8 mouse cellular contexts compared by ENCODE assay signal in genomic region chr9:20521306-20521957, GRCm38 (mm10). TPM values are rescaled to one million over a fixed set of nuclear protein-coding genes. Genes with fewer than 3 reads are reported as not detected.
DNase-seq lines count a peak whose midpoint lies in the region; ATAC-seq and TF ChIP-seq lines count a peak whose summit lies in the region.

Gene Zfp266, minus strand, starts transcription at chr9:20521417.

- peaks cover 9 to 22% of the 10 kb centered on the region in 2 experiments for H3K36me3 ChIP-seq in CH12.LX (replicated peaks in 1 of 2; ENCODE audit: control insufficient read depth in 1 of 2, insufficient read depth in 1 of 2, low read length in 1 of 2)
- no peaks in the 10 kb centered on the region for H3K36me3 ChIP-seq in forebrain, embryonic 11.5 days (ENCODE audit: control insufficient read depth, insufficient read depth, low read length)
- H3K36me3 ChIP-seq in heart, embryonic 16.5 days (ENCODE audit: control insufficient read depth, insufficient read depth): peaks cover 2% of the 10 kb centered on the region; the same call in 1 of the 2 replicates
- H3K36me3 ChIP-seq in liver, embryonic 13.5 days: peaks cover 14% of the 10 kb centered on the region
- H3K36me3 ChIP-seq in stomach, embryonic 14.5 days (ENCODE audit: control insufficient read depth, insufficient read depth, low read length): peaks cover 4% of the 10 kb centered on the region; the same call in 1 of the 2 replicates

- peak within 1 kb of the TSS; percentile 68 to 84 (median 73) for H3K4me3 ChIP-seq in CH12.LX (replicated peaks in 1 of 3; ENCODE audit: low read depth in 2 of 3, low read length in 2 of 3, poor library complexity in 1 of 3)
- H3K4me3 ChIP-seq in forebrain, embryonic 11.5 days (ENCODE audit: low read depth, low read length): peak within 1 kb of the TSS; percentile 73
- peak within 1 kb of the TSS; percentile 82 for H3K4me3 ChIP-seq in heart, embryonic 16.5 days (ENCODE audit: low read length)
- peak within 1 kb of the TSS; percentile 89 for H3K4me3 ChIP-seq in liver, embryonic 13.5 days (replicated peaks)
- peak within 1 kb of the TSS; percentile 90 for H3K4me3 ChIP-seq in stomach, embryonic 14.5 days (ENCODE audit: low read depth, low read length)

- no peaks in the 10 kb centered on the region for H3K9me3 ChIP-seq in CH12.LX (replicated peaks; ENCODE audit: low read length)
- H3K9me3 ChIP-seq in forebrain, embryonic 11.5 days (ENCODE audit: control insufficient read depth, low read length): no peaks in the 10 kb centered on the region
- no peaks in the 10 kb centered on the region for H3K9me3 ChIP-seq in heart, embryonic 16.5 days (replicated peaks; ENCODE audit: control insufficient read depth, low read length)
- no peaks in the 10 kb centered on the region for H3K9me3 ChIP-seq in liver, embryonic 13.5 days (replicated peaks)
- no peaks in the 10 kb centered on the region for H3K9me3 ChIP-seq in stomach, embryonic 14.5 days (ENCODE audit: control insufficient read depth, low read depth, low read length)

- under 1% methylated on average over 45 of the region's 46 CpGs for WGBS in forebrain, embryonic 11.5 days
- WGBS in heart, embryonic 16.5 days: under 1% methylated on average over 46 of the region's 46 CpGs
- under 1% methylated on average over 45 of the region's 46 CpGs for WGBS in liver, embryonic 13.5 days (ENCODE audit: insufficient replicate concordance)
- WGBS in stomach, embryonic 14.5 days: under 1% methylated on average over 46 of the region's 46 CpGs

- H3K4me2 ChIP-seq in CH12.LX (ENCODE audit: insufficient read depth, low read depth, poor library complexity, severe bottlenecking): peak within 1 kb of the TSS; percentile 76
- H3K4me2 ChIP-seq in forebrain, embryonic 11.5 days (ENCODE audit: low read depth, low read length, severe bottlenecking): peak within 1 kb of the TSS; percentile 81
- H3K4me2 ChIP-seq in heart, embryonic 16.5 days (ENCODE audit: low read depth, low read length): peak within 1 kb of the TSS; percentile 76
- peak within 1 kb of the TSS; percentile 76 for H3K4me2 ChIP-seq in liver, embryonic 13.5 days
- H3K4me2 ChIP-seq in stomach, embryonic 14.5 days (replicated peaks; ENCODE audit: low read depth, low read length): peak within 1 kb of the TSS; percentile 79

- H3K79me2 ChIP-seq in CH12.LX (replicated peaks; ENCODE audit: control insufficient read depth, extremely low read depth, insufficient read depth, poor library complexity, severe bottlenecking): peaks cover 23% of the 10 kb centered on the region

- in situ Hi-C loops in CH12.LX (cut with MboI; ENCODE audit: low pct_ligation_motif_present, low pct_unique_long_range_greater_than_20kb, low sequenced_read_pairs): no loop called here

- peak within 1 kb of the TSS; percentile 92 for H3K9ac ChIP-seq in CH12.LX (ENCODE audit: insufficient read depth, low read depth)
- H3K9ac ChIP-seq in forebrain, embryonic 11.5 days (ENCODE audit: low read length): peak within 1 kb of the TSS; percentile 95
- peak within 1 kb of the TSS; percentile 93 for H3K9ac ChIP-seq in heart, embryonic 16.5 days (ENCODE audit: low read length)
- peak within 1 kb of the TSS; percentile 92 for H3K9ac ChIP-seq in liver, embryonic 13.5 days
- peak within 1 kb of the TSS; percentile 96 for H3K9ac ChIP-seq in stomach, embryonic 14.5 days (replicated peaks; ENCODE audit: low read depth, low read length)

- dilution Hi-C loops in CH12.LX (cut with MboI; ENCODE audit: extremely low pct_ligation_motif_present, extremely low pct_unique_long_range_greater_than_20kb, low sequenced_read_pairs): no loop called here

- H3K27ac ChIP-seq in CH12.LX (ENCODE audit: insufficient read depth, low read depth): peak within 1 kb of the TSS; percentile 52
- H3K27ac ChIP-seq in forebrain, embryonic 11.5 days (ENCODE audit: low read depth, low read length): peak within 1 kb of the TSS; percentile 92
- peak within 1 kb of the TSS; percentile 93 for H3K27ac ChIP-seq in heart, embryonic 16.5 days (ENCODE audit: low read length)
- H3K27ac ChIP-seq in liver, embryonic 13.5 days: peak within 1 kb of the TSS; percentile 90
- H3K27ac ChIP-seq in stomach, embryonic 14.5 days (ENCODE audit: low read length): peak within 1 kb of the TSS; percentile 99

- peaks cover 2 to 32% of the 10 kb centered on the region in 2 experiments; a peak in 2 of 4 replicates for H3K4me1 ChIP-seq in CH12.LX (ENCODE audit: control insufficient read depth in 1 of 2, insufficient read depth in 2 of 2)
- no peaks in the 10 kb centered on the region; the same call in 1 of the 2 replicates for H3K4me1 ChIP-seq in forebrain, embryonic 11.5 days (replicated peaks; ENCODE audit: control insufficient read depth, insufficient read depth, low read length)
- peaks cover 18% of the 10 kb centered on the region for H3K4me1 ChIP-seq in heart, embryonic 16.5 days (ENCODE audit: control insufficient read depth, insufficient read depth, low read length)
- peaks cover 30% of the 10 kb centered on the region for H3K4me1 ChIP-seq in liver, embryonic 13.5 days (replicated peaks)
- H3K4me1 ChIP-seq in stomach, embryonic 14.5 days (ENCODE audit: control insufficient read depth, insufficient read depth, low read length): peaks cover 11% of the 10 kb centered on the region

- no peak for TF ChIP-seq RAD21 in CH12.LX (IDR thresholded peaks at IDR 0.05; ENCODE audit: low read depth, low read length)

- peak; percentile 95 for ATAC-seq in forebrain, embryonic 11.5 days (replicated peaks; ENCODE audit: low FRiP score)
- peak; percentile 90 for ATAC-seq in heart, embryonic 16.5 days (replicated peaks; ENCODE audit: extremely low read depth, insufficient read depth, low FRiP score)
- ATAC-seq in liver, embryonic 13.5 days (ENCODE audit: low read depth): peak; percentile 92
- ATAC-seq in stomach, embryonic 14.5 days (ENCODE audit: insufficient number of reproducible peaks, insufficient read depth, low FRiP score, low read depth): peak; percentile 92

- no peaks in the 10 kb centered on the region for H3K27me3 ChIP-seq in CH12.LX (replicated peaks)
- no peaks in the 10 kb centered on the region for H3K27me3 ChIP-seq in forebrain, embryonic 11.5 days (ENCODE audit: control insufficient read depth, insufficient read depth, low read length)
- no peaks in the 10 kb centered on the region for H3K27me3 ChIP-seq in heart, embryonic 16.5 days (ENCODE audit: control insufficient read depth, insufficient read depth, low read length)
- H3K27me3 ChIP-seq in liver, embryonic 13.5 days: no peaks in the 10 kb centered on the region
- H3K27me3 ChIP-seq in stomach, embryonic 14.5 days (ENCODE audit: control insufficient read depth, insufficient read depth, low read length): no peaks in the 10 kb centered on the region

- TF ChIP-seq CTCF in CH12.LX (conservative IDR thresholded peaks at IDR 0.05 in 1 of 2, IDR thresholded peaks at IDR 0.05 in 1 of 2; ENCODE audit: low read depth in 2 of 2, low read length in 2 of 2): no peak

- peak; percentile 85 for TF ChIP-seq POLR2A in CH12.LX (IDR thresholded peaks at IDR 0.05; ENCODE audit: low read depth, low read length)

- no peak for TF ChIP-seq EP300 in CH12.LX (IDR thresholded peaks at IDR 0.05; ENCODE audit: low read length)

- DNase-seq in CH12.LX (ENCODE audit: extremely low read depth): peak; percentile 80
- peak; percentile 85 for DNase-seq in c-Kit-positive CD71-positive TER-119-negative erythroid progenitor cells, embryonic 14.5 days (ENCODE audit: low read depth)
- DNase-seq in forebrain, embryonic 11.5 days (ENCODE audit: low spot score): peak; percentile 95
- DNase-seq in kidney, postnatal 25 days: peak; percentile 94 to 96
- DNase-seq in liver, embryonic 13.5 days: peak; percentile 77
- DNase-seq in natural killer cell, adult 2 months (ENCODE audit: low spot score in 2 of 2): peak; percentile 87 to 89

TF ChIP-seq in CH12.LX, 34 proteins besides CTCF, POLR2A, EP300 and RAD21:
- TF ChIP-seq MYC (IDR thresholded peaks at IDR 0.05; ENCODE audit: low read depth, low read length): peak; percentile 62
- peak; percentile 65 for TF ChIP-seq HCFC1 (IDR thresholded peaks at IDR 0.05; ENCODE audit: low read depth, low read length)
- no peak for TF ChIP-seq POLR2AphosphoS2 (IDR thresholded peaks at IDR 0.05; ENCODE audit: low read depth, low read length)
- 0 out of 2 replicates have a peak, but pooled peaks have one; percentile 64 for TF ChIP-seq NELFE (IDR thresholded peaks at IDR 0.05; ENCODE audit: low read depth, low read length)
- 0 out of 2 replicates have a peak, but pooled peaks have one; percentile 48 for TF ChIP-seq TBP (conservative IDR thresholded peaks at IDR 0.05; ENCODE audit: low read depth, low read length)
- no peak for TF ChIP-seq ZKSCAN1 (IDR thresholded peaks at IDR 0.05; ENCODE audit: borderline replicate concordance, low read depth, low read length)
- TF ChIP-seq USF1 (IDR thresholded peaks at IDR 0.05; ENCODE audit: low read depth, low read length): no peak
- no peak for TF ChIP-seq MEF2A (IDR thresholded peaks at IDR 0.05; ENCODE audit: borderline replicate concordance, low read depth, low read length)
- TF ChIP-seq SIN3A (IDR thresholded peaks at IDR 0.05; ENCODE audit: low read length): peak; percentile 34; the same call in 1 of the 2 replicates
- TF ChIP-seq BHLHE40 (IDR thresholded peaks at IDR 0.05; ENCODE audit: low read depth, low read length): no peak

RNA-seq across cellular contexts. Expression of gene Zfp266, which starts in this region (rescaled TPM):
- total RNA-seq in CH12.LX (2012; rRNA removed): 20.4 and 23.6 TPM in 2 replicates
- 24.0 and 26.3 TPM in 2 replicates for total RNA-seq in CH12.LX (2014; rRNA removed)
- polyA plus RNA-seq in CH12.LX (2012; ENCODE audit: insufficient read length, low read depth): 11.6 and 12.3 TPM in 2 replicates
- polyA plus RNA-seq in forebrain, embryonic 11.5 days (2014; fragmentation: Nextera tagmentation; extraction: Ambion mirVana): 142 and 161 TPM in 2 replicates
- polyA plus RNA-seq in heart, embryonic 16.5 days (2015; fragmentation: Nextera tagmentation; extraction: Ambion mirVana): 46.1 and 46.2 TPM in 2 replicates
- polyA plus RNA-seq in liver, embryonic 13.5 days (2015; fragmentation: Nextera tagmentation; extraction: Ambion mirVana): 16.0 and 17.7 TPM in 2 replicates
- 94.0 and 94.9 TPM in 2 replicates for polyA plus RNA-seq in stomach, embryonic 14.5 days (2014; fragmentation: Nextera tagmentation; extraction: Ambion mirVana)

Comparison
In these comparisons a context has a peak if more than half of its experiments do, and no peak if none do; other contexts are left out.
1. Peak in every context shown above with its lines: DNase-seq, ATAC-seq, H3K4me3 ChIP-seq and H3K27ac ChIP-seq.